Mouse (Mus musculus) adipocyte (in vitro differentiated cells): ENCODE data around the gene Naxd.
"Not testable (repeated sequence)": the region's sequence is repeated elsewhere in the genome, so short reads cannot be mapped to it uniquely, and the experiment has no call there.

Source experiments
- DNase-seq: peaks from one replicate; pipeline ENCODE4 v3.0.0-alpha.2; 2016; ENCODE audit warnings: low spot score

Gene Naxd

GRCm38 (mm10) chr8:11513247-11513646, 15.9 kb downstream of the Naxd start:
- DNase-seq, result no peak

GRCm38 (mm10) chr8:11516292-11516691, 19.0 kb downstream of the Naxd start:
- DNase-seq, result no peak

GRCm38 (mm10) chr8:11517366-11518055, 20.2 kb downstream of the Naxd start:
- DNase-seq, result no peak

- DNase-seq, result no peak
Observed at GRCm38 (mm10) chr8:11518056-11518396, 20.7 kb downstream of the Naxd start.

- no peak for DNase-seq
Observed at GRCm38 (mm10) chr8:11518676-11519075, 21.4 kb downstream of the Naxd start.

- DNase-seq, result no peak
Observed at GRCm38 (mm10) chr8:11523331-11523730, 26.0 kb downstream of the Naxd start.

GRCm38 (mm10) chr8:11530155-11530770, 33.0 kb downstream of the Naxd start:
- no peak for DNase-seq

- peak; percentile 40 for DNase-seq
Observed at GRCm38 (mm10) chr8:11530849-11531248, 33.5 kb downstream of the Naxd start.

GRCm38 (mm10) chr8:11534494-11534893, 37.2 kb downstream of the Naxd start:
- no peak for DNase-seq

GRCm38 (mm10) chr8:11539049-11539448, 41.7 kb downstream of the Naxd start:
- no peak for DNase-seq

- no peak for DNase-seq
Observed at GRCm38 (mm10) chr8:11540182-11540581, 42.9 kb downstream of the Naxd start.

GRCm38 (mm10) chr8:11542031-11542430, 44.7 kb downstream of the Naxd start:
- DNase-seq, result no peak

GRCm38 (mm10) chr8:11542866-11543265, 45.6 kb downstream of the Naxd start:
- DNase-seq, result no peak

- no peak for DNase-seq
Observed at GRCm38 (mm10) chr8:11544386-11544785, 47.1 kb downstream of the Naxd start.

GRCm38 (mm10) chr8:11547063-11547462, 49.8 kb downstream of the Naxd start:
- DNase-seq, result no peak

GRCm38 (mm10) chr8:11549706-11550105, 52.4 kb downstream of the Naxd start:
- DNase-seq, result peak; percentile 76

GRCm38 (mm10) chr8:11550281-11550948, 53.1 kb downstream of the Naxd start, which contains the start of gene Cars2:
Gene Cars2, minus strand, starts transcription at chr8:11550783.
- DNase-seq, result peak; percentile 91

- not testable (repeated sequence) for DNase-seq
Observed at GRCm38 (mm10) chr8:11551497-11551896, 54.2 kb downstream of the Naxd start.

GRCm38 (mm10) chr8:11552390-11552789, 55.1 kb downstream of the Naxd start:
- no peak for DNase-seq

GRCm38 (mm10) chr8:11554799-11555719, 57.8 kb downstream of the Naxd start, which contains the start of gene Ing1:
Gene Ing1, plus strand, starts transcription at chr8:11555571.
- peak; percentile 94 for DNase-seq

GRCm38 (mm10) chr8:11555720-11556591, 58.6 kb downstream of the Naxd start:
- DNase-seq, result peak; percentile 99
